Mouse (Mus musculus) layer of hippocampus, adult 18-20 months (tissue): ENCODE measurements around the gene Vmn2r71. TPM values are rescaled to one million over a fixed set of nuclear protein-coding genes. Genes with fewer than 3 reads are reported as not detected.

Experiments
- DNase-seq, 2 experiments: peaks; one replicate each; pipeline ENCODE4 v3.0.0; 2022; ENCODE audit warnings: low spot score in 2 of 2
- long read RNA-seq: library from polyadenylated mRNA; stranded (forward); transcript quantifications from one replicate; pipeline ENCODE4 v2.0.0, GENCODE M21; 2021
- total RNA-seq, 2 experiments: library from RNA; stranded (reverse); gene quantifications; 2 replicates each; pipeline ENCODE4 v1.2.3; 2021

The Vmn2r71 gene
- not detected for total RNA-seq
- long read RNA-seq, result 0 reads

DNA sequence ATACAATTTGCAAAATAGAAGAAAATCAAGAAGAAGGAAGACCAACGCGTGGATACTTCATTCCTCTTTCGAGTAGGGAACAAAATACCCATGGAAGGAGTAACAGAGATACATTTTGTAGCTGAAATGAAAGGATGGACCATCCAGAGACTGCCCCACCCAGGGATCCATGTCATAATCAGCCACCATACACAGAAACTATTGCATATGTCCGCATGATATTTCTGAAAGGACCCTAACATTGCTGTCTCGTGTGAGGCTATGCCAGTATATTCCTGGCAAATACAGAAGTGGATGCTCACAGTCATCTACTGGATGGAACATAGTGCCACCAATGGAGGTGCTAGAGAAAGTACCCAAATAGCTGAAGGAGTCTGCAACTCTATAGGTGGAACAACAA, at the start of gene Vmn2r71:
Vmn2r71 (plus strand) TSS at position 301 of the 400 bp plus-strand sequence.
- DNase-seq, result no peak

DNA sequence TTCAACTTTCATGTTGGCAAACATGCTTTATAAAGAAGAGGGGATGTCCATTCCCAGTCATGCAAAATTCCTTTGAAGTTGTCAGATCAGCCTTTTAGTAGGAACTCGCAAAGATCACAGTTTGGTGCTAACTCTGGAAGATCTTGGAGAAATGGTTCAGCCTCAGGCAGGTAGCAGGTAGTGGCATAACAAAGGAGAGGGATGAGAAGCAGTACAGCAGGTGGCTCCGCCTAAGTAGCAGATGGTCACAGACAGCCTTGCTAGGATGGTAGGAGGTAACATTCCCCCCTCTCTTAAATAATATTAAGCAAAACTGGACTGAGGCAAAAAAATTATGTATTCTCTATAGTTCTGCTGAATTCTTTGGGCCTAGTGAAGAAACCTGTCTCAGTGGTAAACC, 20.8 kb upstream of the Vmn2r71 start:
- DNase-seq, result no peak

DNA sequence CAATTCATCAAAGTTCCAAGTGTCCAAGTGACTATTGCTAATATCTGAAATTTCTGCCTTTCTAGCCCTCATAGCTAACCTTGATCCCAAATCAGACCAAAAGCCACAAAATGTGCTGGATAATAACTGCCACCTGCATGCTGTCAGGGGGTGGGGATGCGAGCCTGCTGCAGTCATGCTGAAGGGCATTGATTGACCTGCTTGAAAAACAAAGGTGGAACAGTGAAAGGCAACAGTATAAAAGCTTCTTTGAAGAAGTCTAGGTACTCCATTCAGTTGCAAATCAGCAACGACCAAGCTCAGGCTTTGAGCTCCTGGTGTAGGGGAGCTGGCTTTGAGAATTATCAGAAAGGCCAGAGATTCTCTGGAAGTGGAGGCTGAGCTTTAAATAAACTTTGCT, 19.8 kb upstream of the Vmn2r71 start:
- DNase-seq, result no peak

DNA sequence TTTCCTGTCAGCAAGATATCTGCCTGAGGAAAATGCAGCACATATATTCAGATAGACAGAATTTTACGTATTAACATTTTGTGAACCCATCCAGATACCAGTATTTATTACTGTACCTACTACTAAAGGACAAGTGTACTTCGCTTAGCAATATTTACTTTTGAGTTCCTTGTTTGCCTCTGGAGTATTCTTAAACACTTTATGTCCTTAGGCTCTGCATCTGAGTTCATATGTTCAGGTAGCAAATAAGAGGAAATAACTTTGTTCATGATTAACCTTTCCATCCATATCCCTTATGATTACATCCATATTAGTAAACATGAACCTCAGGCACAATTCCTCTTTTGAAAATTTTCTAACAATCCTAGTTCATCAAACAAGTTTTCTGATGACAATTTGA, 6.2 kb downstream of the Vmn2r71 start, which contains the start of gene Vmn2r70:
Vmn2r70 (minus strand) TSS at position 101 of the 400 bp plus-strand sequence.
- no peak for DNase-seq

Other genes starting within 250 kb of the Vmn2r71 start
- not detected for gene Vmn2r69, start 147.2 kb upstream of the Vmn2r71 start, total RNA-seq
- not detected for gene Vmn2r70, start 6.1 kb downstream of the Vmn2r71 start, total RNA-seq
- not detected for gene Vmn2r72, start 192.0 kb downstream of the Vmn2r71 start, total RNA-seq